Mouse (Mus musculus) forebrain, embryonic 10.5 days (tissue): ENCODE results near the gene Inpp5a. TPM values are rescaled to one million over a fixed set of nuclear protein-coding genes. Genes with fewer than 3 reads are reported as not detected.
A peak's percentile ranks its signal among the peaks of the same experiment; 100 is the strongest.

Source experiments
- DNase-seq: peaks from one replicate; pipeline ENCODE4 v3.0.0-alpha.2; 2017; ENCODE audit warnings: low spot score; ENCODE audit errors: extremely low spot score
- H3K27ac ChIP-seq: fragments of 300-500 bp; sonication (generic); 2 replicates; pipeline ENCODE4 v1.5.1; 2016; ENCODE audit warnings: mild to moderate bottlenecking
- H3K27me3 ChIP-seq: fragments of 300-500 bp; sonication (generic); 2 replicates; pipeline ENCODE4 v1.6.1; 2016; ENCODE audit warnings: mild to moderate bottlenecking; ENCODE audit not compliant: poor library complexity, severe bottlenecking
- H3K36me3 ChIP-seq: fragments of 300-500 bp; sonication (generic); replicated peaks from 2 replicates; pipeline ENCODE4 v1.6.1; 2016; ENCODE audit warnings: mild to moderate bottlenecking, moderate library complexity
- H3K4me1 ChIP-seq: fragments of 300-500 bp; sonication (generic); 2 replicates; pipeline ENCODE4 v1.6.1; 2016
- H3K4me3 ChIP-seq: fragments of 300-500 bp; sonication (generic); 2 replicates; pipeline ENCODE4 v1.5.1; 2016; ENCODE audit warnings: mild to moderate bottlenecking, moderate library complexity
- H3K9me3 ChIP-seq: fragments of 300-500 bp; sonication (generic); 2 replicates; pipeline ENCODE4 v1.6.1; 2016; ENCODE audit warnings: mild to moderate bottlenecking, moderate library complexity
- WGBS: fragments of 180-500 bp; shearing (Covaris S2); methylation state at CpG from one replicate; pipeline ENCODE4 v1.1.7; 2016; 5-methylcytosine and 5-hydroxymethylcytosine counted together
- polyA plus RNA-seq: library from polyadenylated mRNA; unstranded; fragments of >200 nt; fragmentation: Nextera tagmentation; extraction: Ambion mirVana; gene quantifications from 2 replicates; pipeline ENCODE4 v1.2.1, GENCODE M21; 2016

Inpp5a gene
- polyA plus RNA-seq, 1 experiment from 2014 or later = 10.5 TPM

DNA sequence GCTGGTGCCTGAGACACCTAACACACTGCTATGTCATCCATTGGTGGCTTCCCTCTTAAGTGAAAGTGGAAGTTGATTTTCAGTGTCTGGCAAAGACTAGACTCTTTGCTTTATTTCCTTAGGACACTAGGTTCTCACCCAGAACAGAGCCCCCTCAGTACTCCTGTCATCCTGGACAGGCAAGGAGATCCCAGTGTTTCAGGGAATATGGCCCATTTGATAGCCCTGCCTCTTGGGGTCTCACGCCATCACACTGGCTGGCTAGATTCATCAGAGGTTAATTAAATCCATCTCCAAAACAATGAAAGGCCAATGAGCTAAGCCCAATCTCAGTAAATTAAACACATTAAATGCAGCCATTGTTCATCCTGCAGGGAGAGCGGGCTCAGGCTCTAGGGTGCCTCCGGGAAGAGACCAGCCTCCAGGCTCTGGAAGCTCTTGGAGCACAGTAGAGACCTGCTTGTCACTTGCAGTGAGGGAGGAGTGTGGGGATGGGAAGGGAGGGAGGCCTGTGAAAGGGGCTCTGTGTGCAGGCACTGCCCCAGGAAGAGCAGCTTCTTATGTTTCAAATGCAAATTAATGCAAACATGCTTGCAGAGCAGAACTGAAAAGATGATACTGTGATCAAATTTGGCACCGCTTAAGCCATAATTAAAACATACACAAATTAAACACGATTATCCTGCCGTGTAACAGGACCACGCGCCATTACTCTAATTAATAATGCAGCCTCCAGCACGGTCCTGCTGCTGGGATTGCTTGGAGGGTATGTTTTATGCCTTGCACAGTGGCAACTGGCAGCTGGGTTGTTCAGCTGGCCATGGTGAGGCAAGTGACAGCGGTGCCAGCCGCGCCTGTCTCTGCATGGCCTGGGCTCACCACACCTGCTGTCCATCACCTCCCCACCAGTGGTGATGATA lies 156.1 kb downstream of the Inpp5a start:
- no peak for DNase-seq
- no peak overlapping the region for H3K4me3 ChIP-seq
- H3K9me3 ChIP-seq = no peaks in the 10 kb centered on the region
- WGBS = 48% methylated on average over 12 of the region's 12 CpGs
- H3K27ac ChIP-seq = no peak overlapping the region
- H3K27me3 ChIP-seq = peaks cover 100% of the 10 kb centered on the region
- H3K36me3 ChIP-seq = no peaks in the 10 kb centered on the region; the same call in 1 of the 2 replicates
- H3K4me1 ChIP-seq = peaks cover 34% of the 10 kb centered on the region

DNA sequence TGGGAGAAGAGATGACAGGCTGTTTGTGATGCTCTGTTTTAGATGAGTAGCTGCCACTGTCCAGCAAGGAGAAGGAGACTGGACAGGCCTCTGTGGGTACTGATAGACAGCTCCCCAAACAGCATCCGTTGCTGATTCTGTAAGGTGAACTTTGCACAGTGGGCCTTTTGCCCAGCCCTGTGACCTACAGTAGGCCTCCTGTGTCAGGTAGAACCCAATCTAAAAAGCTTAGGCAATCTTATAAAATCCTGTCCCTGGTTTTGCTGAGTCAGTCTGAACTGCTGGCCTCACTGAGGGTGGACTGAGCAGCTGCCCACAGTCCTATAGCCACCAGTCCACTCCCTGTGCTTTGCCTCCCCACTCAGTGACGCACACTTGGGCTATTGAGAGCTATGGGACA lies 158.4 kb downstream of the Inpp5a start:
- WGBS = 84% methylated on average over 2 of the region's 2 CpGs
- Histone ChIP-seq H3K36me3 (no peaks in the 10 kb centered on the region; the same call in 1 of the 2 replicates), H3K4me1 (peaks cover 53% of the 10 kb centered on the region), H3K27ac (no peak overlapping the region), H3K27me3 (peaks cover 100% of the 10 kb centered on the region), H3K9me3 (no peaks in the 10 kb centered on the region), H3K4me3 (no peak overlapping the region)
- DNase-seq = no peak

DNA sequence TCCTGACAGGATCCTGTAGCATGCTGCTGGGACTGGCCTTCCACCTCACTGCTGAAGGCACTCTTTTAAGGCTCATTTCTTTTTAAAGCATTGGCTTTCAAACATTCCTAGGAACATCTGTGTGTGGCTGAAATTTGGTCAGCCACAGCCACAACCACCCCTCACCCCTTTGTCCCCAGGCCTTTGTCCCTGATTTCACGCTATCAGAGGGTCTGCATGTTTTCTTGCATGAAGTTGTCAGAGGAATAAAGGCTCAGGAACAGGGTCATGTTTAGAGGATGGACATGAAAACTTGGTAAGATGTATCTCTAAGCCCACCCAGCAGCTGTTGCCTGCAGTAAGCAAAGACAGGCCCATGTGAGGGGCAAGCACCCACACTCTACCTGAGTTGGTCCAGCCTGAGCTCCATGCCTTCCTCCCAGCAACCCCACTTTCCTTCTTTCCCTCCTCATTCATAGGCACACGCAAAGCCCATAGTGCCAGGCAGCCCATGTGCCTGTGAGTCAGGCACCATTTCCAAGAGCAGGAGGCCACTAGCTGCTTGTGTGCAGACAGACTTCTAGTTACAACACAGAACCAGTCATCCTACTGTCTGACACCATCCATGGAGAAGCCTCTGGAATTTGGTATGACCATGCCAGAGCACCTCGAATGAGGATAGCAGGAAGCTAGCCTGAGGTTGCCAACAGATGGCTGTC lies 161.3 kb downstream of the Inpp5a start:
- H3K27ac ChIP-seq = no peak overlapping the region
- no peaks in the 10 kb centered on the region for H3K9me3 ChIP-seq
- H3K36me3 ChIP-seq = no peaks in the 10 kb centered on the region
- H3K27me3 ChIP-seq = peaks cover 97% of the 10 kb centered on the region
- peaks cover 41% of the 10 kb centered on the region for H3K4me1 ChIP-seq
- H3K4me3 ChIP-seq = no peak overlapping the region
- WGBS = 73% methylated on average over 3 of the region's 3 CpGs
- DNase-seq = no peak

DNA sequence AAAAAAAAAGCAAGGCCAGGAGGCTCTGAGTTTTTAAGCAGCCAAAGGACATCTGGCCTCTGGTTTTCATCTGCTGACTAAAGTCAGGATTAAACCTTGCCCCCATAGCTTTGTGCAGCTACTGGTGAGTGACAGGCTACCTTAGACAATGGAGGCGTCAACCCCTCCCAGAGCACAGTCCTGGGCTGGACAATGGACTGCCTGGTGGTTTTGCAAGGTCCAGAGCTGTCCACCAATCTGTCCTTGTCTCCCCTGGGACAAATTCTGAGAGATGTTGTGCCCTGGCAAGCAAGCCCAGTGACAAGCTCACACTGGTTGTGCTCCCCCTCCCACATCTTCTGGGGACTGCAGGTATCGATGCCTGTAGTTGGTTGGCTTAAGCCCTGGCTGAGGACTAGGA lies 162.6 kb downstream of the Inpp5a start:
- 50% methylated on average over 2 of the region's 2 CpGs for WGBS
- no peaks in the 10 kb centered on the region for H3K9me3 ChIP-seq
- H3K27ac ChIP-seq = no peak overlapping the region
- H3K4me3 ChIP-seq = no peak overlapping the region
- DNase-seq = no peak
- peaks cover 35% of the 10 kb centered on the region for H3K4me1 ChIP-seq
- peaks cover 97% of the 10 kb centered on the region for H3K27me3 ChIP-seq
- H3K36me3 ChIP-seq = no peaks in the 10 kb centered on the region

DNA sequence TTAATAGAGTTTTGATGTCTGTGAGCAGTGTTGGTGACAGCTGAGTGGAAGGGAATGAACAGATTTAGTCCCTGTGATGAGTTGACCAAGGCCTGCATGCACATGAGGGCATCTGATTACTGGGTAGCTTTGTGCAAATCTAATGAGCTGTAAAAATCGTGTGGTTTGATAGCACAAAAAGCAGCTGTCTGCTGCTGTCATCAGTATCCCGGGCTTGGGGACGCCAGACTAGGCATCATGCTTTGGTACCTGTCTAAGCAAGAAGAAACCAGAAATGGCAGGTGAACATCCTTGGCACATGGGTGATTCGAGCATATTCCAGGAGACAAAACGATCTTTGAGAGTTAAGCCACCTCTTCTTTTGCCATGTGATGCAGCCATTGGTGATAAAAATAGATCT lies 167.4 kb downstream of the Inpp5a start:
- H3K4me1 ChIP-seq = peaks cover 31% of the 10 kb centered on the region
- no peaks in the 10 kb centered on the region for H3K9me3 ChIP-seq
- WGBS = 27% methylated on average over 5 of the region's 5 CpGs
- DNase-seq = no peak
- H3K4me3 ChIP-seq = no peak overlapping the region
- peaks cover 97% of the 10 kb centered on the region for H3K27me3 ChIP-seq
- H3K36me3 ChIP-seq = no peaks in the 10 kb centered on the region
- H3K27ac ChIP-seq = no peak overlapping the region

DNA sequence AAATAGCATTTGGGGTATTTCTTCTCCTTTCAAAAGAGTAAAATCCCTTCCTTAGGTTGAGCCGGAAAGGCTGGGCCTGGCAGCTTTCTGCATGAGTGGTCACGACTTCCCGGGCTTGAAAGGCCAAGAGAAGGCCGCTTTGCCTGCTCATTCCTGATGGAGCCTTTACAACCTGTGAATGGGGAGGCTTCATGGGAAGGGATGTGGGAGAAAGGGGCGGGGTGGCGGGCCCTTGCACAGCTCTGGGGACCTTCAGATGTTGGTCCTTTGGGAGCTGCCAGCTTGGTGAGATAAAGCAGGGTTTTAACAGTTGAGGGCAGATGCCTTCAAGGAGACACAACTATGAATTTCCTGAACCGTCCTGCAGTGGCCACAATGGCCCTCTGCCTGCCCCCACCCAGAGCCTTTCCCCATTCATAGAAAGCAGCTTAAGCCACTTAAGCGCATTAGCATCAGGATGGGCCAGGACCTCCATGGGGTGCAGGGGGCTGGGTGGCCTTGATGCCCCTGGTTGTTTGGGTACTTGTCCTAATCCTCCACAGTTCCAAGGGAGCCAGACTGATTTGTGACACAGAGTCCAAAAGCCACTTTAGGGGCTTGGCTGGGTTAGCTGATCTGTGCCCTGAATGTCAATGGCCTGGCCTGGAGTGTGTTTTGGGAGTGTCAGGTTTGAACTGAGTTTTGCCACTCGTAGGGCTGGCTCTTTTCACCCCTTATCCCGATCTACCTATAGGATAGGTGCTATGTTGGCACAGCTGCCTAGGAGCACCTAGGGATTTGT lies 168.0 kb downstream of the Inpp5a start:
- Histone ChIP-seq H3K36me3 (no peaks in the 10 kb centered on the region), H3K9me3 (no peaks in the 10 kb centered on the region), H3K4me3 (no peak overlapping the region), H3K27ac (no peak overlapping the region), H3K27me3 (peaks cover 97% of the 10 kb centered on the region), H3K4me1 (peaks cover 26% of the 10 kb centered on the region)
- DNase-seq = peak; percentile 26
- 7% methylated on average over 10 of the region's 10 CpGs for WGBS

DNA sequence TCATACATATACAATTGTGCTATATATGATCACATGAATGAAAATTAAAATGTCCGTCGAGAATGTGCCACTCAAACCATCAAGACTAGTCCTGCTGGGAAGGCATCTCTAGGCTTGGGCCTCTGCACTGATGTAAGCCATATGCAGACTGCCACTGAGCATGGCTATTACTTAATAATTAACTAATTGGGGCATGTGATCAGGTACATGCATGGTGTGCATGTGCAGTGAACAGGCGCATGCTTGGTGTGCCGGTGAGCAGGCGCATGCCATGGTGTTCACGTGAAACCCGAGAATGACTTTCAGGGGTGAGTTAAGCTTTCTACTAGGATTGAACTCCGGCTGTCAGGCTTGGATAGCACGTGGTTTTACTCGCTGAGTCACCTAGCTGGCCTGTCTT lies 170.8 kb downstream of the Inpp5a start:
- Histone ChIP-seq H3K36me3 (no peaks in the 10 kb centered on the region), H3K4me1 (peaks cover 26% of the 10 kb centered on the region), H3K27me3 (peaks cover 100% of the 10 kb centered on the region), H3K4me3 (no peak overlapping the region), H3K9me3 (no peaks in the 10 kb centered on the region), H3K27ac (no peak overlapping the region)
- 88% methylated on average over 10 of the region's 10 CpGs for WGBS
- no peak for DNase-seq

DNA sequence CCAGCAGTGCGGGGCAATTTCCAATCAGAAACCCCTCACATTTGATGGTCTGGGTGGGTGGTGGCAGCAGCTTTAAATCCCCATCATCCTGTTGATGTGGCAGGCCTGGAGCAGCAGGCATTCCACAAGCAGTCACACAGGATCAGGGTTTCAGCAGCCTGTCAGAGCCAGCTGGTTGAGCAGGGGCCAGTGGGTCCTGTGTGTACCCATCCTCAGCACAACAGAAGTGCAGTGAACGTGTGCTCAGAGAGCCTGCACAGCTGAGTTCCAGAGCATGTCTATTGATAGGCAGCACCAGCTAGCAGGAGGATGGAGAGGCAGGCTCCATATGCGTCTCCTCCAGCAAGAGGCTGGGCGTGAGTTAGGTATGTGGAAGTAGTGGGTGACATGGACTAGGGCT lies 174.5 kb downstream of the Inpp5a start:
- Histone ChIP-seq H3K9me3 (no peaks in the 10 kb centered on the region), H3K4me1 (peaks cover 9% of the 10 kb centered on the region), H3K36me3 (no peaks in the 10 kb centered on the region), H3K27ac (no peak overlapping the region), H3K4me3 (no peak overlapping the region), H3K27me3 (peaks cover 94% of the 10 kb centered on the region)
- DNase-seq = no peak
- 85% methylated on average over 4 of the region's 4 CpGs for WGBS

DNA sequence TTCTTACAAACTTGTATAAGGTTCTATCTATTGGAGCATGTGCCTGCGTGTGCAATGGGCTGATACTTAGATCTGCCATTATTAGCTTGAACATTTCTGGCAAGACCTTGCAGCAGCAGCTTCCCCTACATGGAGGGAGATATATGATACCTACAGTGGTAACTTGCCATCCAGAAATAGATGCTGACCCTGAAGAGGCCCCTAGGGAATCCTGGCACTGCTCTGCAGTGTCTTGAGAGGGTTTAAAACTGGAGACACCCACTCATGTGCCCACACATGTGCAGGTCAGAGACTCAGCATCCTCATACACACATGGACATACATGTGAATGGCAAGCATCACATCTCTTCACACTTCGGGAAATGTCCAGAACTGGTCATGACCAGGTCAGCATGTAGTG lies 175.3 kb downstream of the Inpp5a start:
- DNase-seq = no peak
- 91% methylated on average over 2 of the region's 2 CpGs for WGBS
- H3K9me3 ChIP-seq = no peaks in the 10 kb centered on the region
- peaks cover 87% of the 10 kb centered on the region for H3K27me3 ChIP-seq
- H3K36me3 ChIP-seq = no peaks in the 10 kb centered on the region
- no peak overlapping the region for H3K4me3 ChIP-seq
- H3K4me1 ChIP-seq = peaks cover 3% of the 10 kb centered on the region
- no peak overlapping the region for H3K27ac ChIP-seq

DNA sequence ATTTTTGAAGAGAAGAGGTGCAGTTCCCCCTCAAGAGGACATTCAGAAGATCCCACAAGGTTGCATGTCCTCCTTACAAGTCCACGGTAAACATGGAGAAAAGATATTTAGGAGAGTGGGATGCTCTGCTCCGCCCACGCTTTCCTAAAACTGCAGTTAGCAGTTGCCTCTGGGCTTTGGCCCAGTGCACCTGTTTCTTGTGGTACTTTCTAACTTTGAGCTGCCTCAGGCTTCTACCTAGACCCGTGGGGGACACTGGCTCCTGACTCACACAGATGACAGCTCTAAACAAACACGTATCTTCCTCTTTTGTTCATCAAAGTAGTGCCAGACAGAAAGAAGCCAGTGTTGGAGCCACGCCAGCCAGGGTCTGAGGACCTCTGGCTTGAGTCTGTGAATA lies 177.1 kb downstream of the Inpp5a start:
- no peak for DNase-seq
- H3K36me3 ChIP-seq = no peaks in the 10 kb centered on the region
- no peak overlapping the region for H3K27ac ChIP-seq
- H3K27me3 ChIP-seq = peaks cover 80% of the 10 kb centered on the region
- 84% methylated on average over 6 of the region's 6 CpGs for WGBS
- H3K4me1 ChIP-seq = no peaks in the 10 kb centered on the region
- no peak overlapping the region for H3K4me3 ChIP-seq
- no peaks in the 10 kb centered on the region for H3K9me3 ChIP-seq

DNA sequence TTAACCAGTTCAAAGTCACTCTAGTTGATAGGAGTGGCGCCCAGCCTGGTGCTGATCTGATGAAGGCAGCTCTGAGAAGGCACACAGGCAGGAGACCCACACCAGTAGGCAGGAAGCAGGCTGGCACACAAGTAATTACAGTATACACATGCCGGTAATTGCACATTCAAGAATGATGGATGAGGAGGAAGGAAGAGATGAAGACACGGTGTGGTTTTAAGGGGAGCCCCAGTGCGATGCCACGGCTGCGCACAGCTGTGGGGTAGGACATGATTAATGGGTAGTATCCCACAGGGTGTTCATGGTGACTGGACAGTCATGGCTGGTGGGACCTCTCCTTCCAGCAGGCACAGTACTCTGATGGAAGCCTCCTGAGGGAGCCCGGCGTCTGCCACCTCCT lies 177.6 kb downstream of the Inpp5a start:
- DNase-seq = no peak
- 97% methylated on average over 8 of the region's 8 CpGs for WGBS
- Histone ChIP-seq H3K27me3 (peaks cover 80% of the 10 kb centered on the region), H3K36me3 (no peaks in the 10 kb centered on the region), H3K27ac (no peak overlapping the region), H3K4me1 (no peaks in the 10 kb centered on the region), H3K4me3 (no peak overlapping the region), H3K9me3 (no peaks in the 10 kb centered on the region)

DNA sequence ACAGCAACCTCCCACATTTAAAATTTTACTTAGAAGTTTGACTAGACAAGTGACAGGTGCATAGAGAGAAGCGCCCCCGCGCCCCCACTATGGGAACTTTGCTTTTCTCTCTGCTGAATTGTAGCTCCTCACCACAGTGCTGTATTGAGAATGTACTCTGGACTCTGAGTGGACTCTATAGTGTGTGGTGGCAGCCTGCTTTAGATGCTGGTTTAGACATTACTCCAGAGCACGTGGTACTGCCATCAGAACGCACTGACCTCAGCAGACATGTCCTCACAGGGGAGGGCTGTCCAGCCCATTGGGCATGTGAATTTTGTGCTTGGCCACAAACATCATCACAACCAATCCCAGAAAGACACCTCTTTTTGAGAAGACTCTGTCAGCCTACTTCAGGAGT lies 181.9 kb downstream of the Inpp5a start:
- no peak overlapping the region for H3K27ac ChIP-seq
- no peaks in the 10 kb centered on the region for H3K9me3 ChIP-seq
- H3K27me3 ChIP-seq = peaks cover 79% of the 10 kb centered on the region
- WGBS = 92% methylated on average over 5 of the region's 5 CpGs
- no peak for DNase-seq
- H3K36me3 ChIP-seq = peaks cover 5% of the 10 kb centered on the region
- no peaks in the 10 kb centered on the region for H3K4me1 ChIP-seq
- H3K4me3 ChIP-seq = no peak overlapping the region
